Mouse (Mus musculus): ENCODE data around the gene Lrch1. TPM values are rescaled to one million over a fixed set of nuclear protein-coding genes. Genes with fewer than 3 reads are reported as not detected.

Gene Lrch1
- polyA plus RNA-seq (2017; shearing (Covaris generic)): 10 to 100 TPM; 44.9 to 49.1 TPM

GRCm38 (mm10) chr14:74947376-74948013 is at the start of gene Lrch1:
Lrch1 (minus strand) TSS chr14:74947876.

GRCm38 (mm10) chr14:74732079-74732783 is 215.4 kb downstream of the Lrch1 start, which contains the start of gene Esd:
Esd (plus strand) TSS chr14:74732297.

Other genes with a start within 250 kb of the Lrch1 start
- 100 to 1,000 TPM; 207 to 223 TPM for gene Esd, start 215.6 kb downstream of the Lrch1 start, polyA plus RNA-seq (2017; shearing (Covaris generic))
- 1 to 10 TPM in 1 of 2 experiments, under 1 TPM in 1; 0.80 to 1.0 TPM for gene Rubcnl, start 68.2 kb upstream of the Lrch1 start, polyA plus RNA-seq (2017; shearing (Covaris generic))
- under 1 TPM in 1 of 2 experiments, not detected in 1; 0.14 TPM for gene Lrrc63, start 183.0 kb upstream of the Lrch1 start, polyA plus RNA-seq (2017; shearing (Covaris generic))
- gene Lcp1, start 183.2 kb upstream of the Lrch1 start, polyA plus RNA-seq (2017; shearing (Covaris generic)): 1,000 to 10,000 TPM in 1 of 2 experiments, 100 to 1,000 TPM in 1; 793 to 1,561 TPM

All from activated CD4-positive, CD25-positive, alpha-beta regulatory T cell (primary cell).